Mouse (Mus musculus): ENCODE measurements around the gene Mplkip. TPM values are rescaled to one million over a fixed set of nuclear protein-coding genes. Genes with fewer than 3 reads are reported as not detected.

The Mplkip gene
- 10 to 100 TPM; 18.4 to 19.0 TPM for total RNA-seq (2021)

- intact Hi-C loops (cut with DNase I): no loop called here
- peak; percentile 99 to 100 for DNase-seq (ENCODE audit: extremely low spot score in 1 of 2, low spot score in 2 of 2)
These were observed at the start of gene Mplkip, which contains the start of gene Sugct for GRCm38 (mm10) chr13:17694911-17695699. Gene Mplkip (plus strand): TSS chr13:17695192. Gene Sugct (minus strand): TSS chr13:17695553.

GRCm38 (mm10) chr13:17667380-17667779 lies 27.6 kb upstream of the Mplkip start:
- intact Hi-C loops (cut with DNase I): no loop called here
- DNase-seq (ENCODE audit: extremely low spot score in 1 of 2, low spot score in 2 of 2): no peak

- intact Hi-C loops (cut with DNase I): no loop called here
- no peak for DNase-seq (ENCODE audit: extremely low spot score in 1 of 2, low spot score in 2 of 2)
These were observed 23.9 kb upstream of the Mplkip start for GRCm38 (mm10) chr13:17671122-17671521.

GRCm38 (mm10) chr13:17689461-17689860 lies 5.5 kb upstream of the Mplkip start:
- intact Hi-C loops (cut with DNase I): no loop called here

GRCm38 (mm10) chr13:17690686-17691085 lies 4.3 kb upstream of the Mplkip start:
- DNase-seq (ENCODE audit: extremely low spot score in 1 of 2, low spot score in 2 of 2): no peak
- intact Hi-C loops (cut with DNase I): no loop called here

More at GRCm38 (mm10) chr13:17689461-17689860, 5.5 kb upstream of the Mplkip start:
- no peak for DNase-seq (ENCODE audit: extremely low spot score in 1 of 2, low spot score in 2 of 2)

GRCm38 (mm10) chr13:17691436-17691835 lies 3.6 kb upstream of the Mplkip start:
- DNase-seq (ENCODE audit: extremely low spot score in 1 of 2, low spot score in 2 of 2): no peak
- intact Hi-C loops (cut with DNase I): no loop called here

GRCm38 (mm10) chr13:17693816-17694215 lies 1.2 kb upstream of the Mplkip start:
- no peak for DNase-seq (ENCODE audit: extremely low spot score in 1 of 2, low spot score in 2 of 2)
- intact Hi-C loops (cut with DNase I): no loop called here

GRCm38 (mm10) chr13:17694414-17694813 lies 578 bp upstream of the Mplkip start:
- intact Hi-C loops (cut with DNase I): no loop called here

GRCm38 (mm10) chr13:17695898-17696580 lies 1.0 kb downstream of the Mplkip start:
- intact Hi-C loops (cut with DNase I): no loop called here

More at GRCm38 (mm10) chr13:17694414-17694813, 578 bp upstream of the Mplkip start:
- no peak for DNase-seq (ENCODE audit: extremely low spot score in 1 of 2, low spot score in 2 of 2)

GRCm38 (mm10) chr13:17700090-17700715 lies 5.2 kb downstream of the Mplkip start:
- intact Hi-C loops (cut with DNase I): no loop called here
- DNase-seq (ENCODE audit: extremely low spot score in 1 of 2, low spot score in 2 of 2): no peak

More at GRCm38 (mm10) chr13:17695898-17696580, 1.0 kb downstream of the Mplkip start:
- DNase-seq (ENCODE audit: extremely low spot score in 1 of 2, low spot score in 2 of 2): no peak

GRCm38 (mm10) chr13:17701322-17701721 lies 6.3 kb downstream of the Mplkip start:
- DNase-seq (ENCODE audit: extremely low spot score in 1 of 2, low spot score in 2 of 2): no peak
- intact Hi-C loops (cut with DNase I): no loop called here

GRCm38 (mm10) chr13:17702311-17702710 lies 7.3 kb downstream of the Mplkip start:
- no peak for DNase-seq (ENCODE audit: extremely low spot score in 1 of 2, low spot score in 2 of 2)
- intact Hi-C loops (cut with DNase I): no loop called here

- intact Hi-C loops (cut with DNase I): no loop called here
- no peak for DNase-seq (ENCODE audit: extremely low spot score in 1 of 2, low spot score in 2 of 2)
These were observed 10.3 kb downstream of the Mplkip start for GRCm38 (mm10) chr13:17705188-17705826.

GRCm38 (mm10) chr13:17708784-17709311 lies 13.9 kb downstream of the Mplkip start:
- DNase-seq (ENCODE audit: extremely low spot score in 1 of 2, low spot score in 2 of 2): no peak
- intact Hi-C loops (cut with DNase I): no loop called here

GRCm38 (mm10) chr13:17717357-17717756 lies 22.4 kb downstream of the Mplkip start:
- intact Hi-C loops (cut with DNase I): no loop called here
- no peak for DNase-seq (ENCODE audit: extremely low spot score in 1 of 2, low spot score in 2 of 2)

GRCm38 (mm10) chr13:17727922-17728321 lies 32.9 kb downstream of the Mplkip start:
- intact Hi-C loops (cut with DNase I): no loop called here
- DNase-seq (ENCODE audit: extremely low spot score in 1 of 2, low spot score in 2 of 2): no peak

GRCm38 (mm10) chr13:17728798-17729197 lies 33.8 kb downstream of the Mplkip start:
- intact Hi-C loops (cut with DNase I): no loop called here
- no peak for DNase-seq (ENCODE audit: extremely low spot score in 1 of 2, low spot score in 2 of 2)
